Mouse (Mus musculus): Measurements from ENCODE around the gene Hc.

Gene Hc

DNA sequence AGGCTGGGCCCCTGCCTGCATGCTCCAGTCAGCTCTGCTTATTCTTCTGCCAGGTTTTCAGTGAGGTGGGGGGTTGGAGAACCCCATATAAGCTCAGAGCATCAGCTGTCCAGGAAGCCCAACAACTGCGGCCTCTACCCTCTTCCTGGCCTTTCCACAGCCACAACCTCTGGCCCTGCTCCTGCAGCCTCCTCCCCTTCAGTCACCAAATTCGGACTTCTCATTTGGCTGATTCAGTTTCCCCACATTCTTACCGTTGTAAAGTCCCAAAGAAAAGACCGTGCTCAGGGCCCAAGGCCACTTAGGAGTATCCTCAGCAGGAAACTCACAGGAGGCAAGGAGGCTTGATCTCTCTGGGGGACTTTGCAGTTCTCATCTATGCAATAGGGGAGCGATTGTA, 104.3 kb downstream of the Hc start:
- no peak for DNase-seq (ENCODE audit: low read depth, low spot score)

DNA sequence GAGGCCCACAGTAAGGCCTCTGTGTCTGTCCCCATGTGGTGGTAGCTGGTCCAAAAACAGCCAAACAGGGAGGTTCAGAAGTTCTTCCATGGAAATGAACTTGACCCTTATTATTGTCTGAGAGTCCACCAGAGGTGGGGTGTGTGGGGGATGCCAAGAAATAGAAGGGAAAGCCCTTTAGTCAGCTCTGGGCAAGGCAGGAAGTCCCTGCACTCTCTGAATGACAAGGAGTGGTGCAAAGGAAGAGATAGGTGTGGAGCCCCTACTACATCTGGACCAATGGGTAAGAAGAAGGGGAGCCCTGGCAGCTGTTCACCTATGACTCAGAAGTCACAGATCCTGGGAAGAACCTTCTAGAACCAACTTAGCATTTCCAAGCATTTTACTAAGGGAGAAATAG, 106.9 kb downstream of the Hc start:
- no peak for DNase-seq (ENCODE audit: low read depth, low spot score)

DNA sequence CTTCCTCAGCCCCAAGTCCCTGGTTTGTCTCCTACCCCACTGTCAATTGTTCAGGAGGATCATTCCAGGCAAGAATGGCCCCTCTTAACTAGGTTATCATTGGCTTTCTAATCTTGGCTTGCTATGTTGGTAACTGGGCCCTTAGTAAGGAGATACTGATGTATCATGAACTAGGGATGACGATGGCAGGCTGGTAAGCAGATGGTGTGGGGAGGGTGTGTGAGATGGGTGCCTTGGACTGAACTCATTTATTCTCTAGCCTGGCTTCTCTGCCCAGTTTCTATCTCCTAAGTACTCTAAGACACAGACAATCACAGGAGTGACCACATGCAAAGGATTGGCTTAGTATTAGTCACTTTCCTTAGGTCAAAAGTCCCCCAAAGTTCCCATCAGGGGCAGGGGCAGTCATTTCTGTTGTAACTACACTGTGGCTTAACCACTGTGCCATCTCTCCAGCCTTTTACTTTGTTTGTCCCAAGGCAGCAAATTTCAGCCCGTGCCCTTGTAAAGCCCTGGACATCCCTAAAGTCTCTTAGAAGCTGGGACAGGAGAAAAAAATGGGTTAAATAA, 107.6 kb downstream of the Hc start:
- DNase-seq (ENCODE audit: low read depth, low spot score) = no peak

DNA sequence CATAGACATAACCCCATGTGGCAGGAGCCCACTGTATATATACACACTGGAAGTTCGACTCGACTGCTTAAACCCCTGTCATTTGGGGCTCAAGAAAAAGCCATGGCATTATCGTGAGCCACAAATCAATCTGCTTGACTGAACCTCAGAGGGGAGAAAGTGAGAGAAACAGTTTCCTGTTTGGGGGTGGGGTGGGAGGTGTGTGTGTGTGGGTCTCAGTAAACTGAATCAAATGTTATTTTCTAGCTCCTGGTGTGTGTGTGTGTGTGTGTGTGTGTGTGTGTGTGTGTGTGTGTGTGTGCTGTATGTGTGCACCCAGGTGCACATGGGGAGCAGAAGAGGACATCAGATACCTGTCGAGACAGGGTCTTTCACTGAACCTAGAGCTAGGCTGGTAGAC, 108.2 kb downstream of the Hc start:
- no peak for DNase-seq (ENCODE audit: low read depth, low spot score)

DNA sequence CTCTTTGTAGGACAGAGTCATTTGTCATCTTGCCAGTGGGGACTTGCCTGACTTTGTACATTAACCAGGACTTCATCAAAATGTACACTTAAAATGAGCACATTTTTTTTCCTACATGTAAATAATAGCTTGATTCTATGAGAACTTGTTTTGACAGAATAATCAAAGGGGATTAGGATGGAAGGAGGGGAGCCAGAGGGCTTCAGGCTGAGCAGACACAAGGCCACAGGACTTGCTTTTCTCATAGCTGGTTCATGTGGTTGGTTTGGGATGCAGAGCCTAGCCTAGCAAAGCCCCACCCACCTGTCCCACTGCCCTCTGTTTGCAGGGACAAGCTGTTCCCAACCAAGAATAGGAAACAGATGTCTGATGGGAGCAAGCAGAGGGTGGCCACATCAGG, 109.8 kb downstream of the Hc start:
- no peak for DNase-seq (ENCODE audit: low read depth, low spot score)

DNA sequence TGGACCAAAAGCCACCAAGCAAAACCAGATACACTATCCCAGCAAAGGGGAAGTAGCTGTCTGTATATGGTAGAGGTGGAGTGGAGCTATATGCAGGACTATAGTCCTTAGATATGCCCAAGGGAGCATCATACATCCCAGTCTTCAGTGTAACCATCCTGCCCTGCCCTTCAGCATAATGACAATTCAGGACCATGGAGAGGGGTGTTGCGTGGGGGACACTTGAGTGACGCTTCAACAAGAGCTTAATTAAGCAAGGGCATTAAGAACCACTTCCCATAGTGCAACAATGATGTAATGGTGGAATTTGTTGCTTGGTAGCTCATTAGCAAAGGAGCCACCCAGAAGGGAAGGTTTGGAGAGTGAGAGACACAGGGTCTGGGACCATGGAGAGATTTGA, 112.6 kb downstream of the Hc start:
- no peak for DNase-seq (ENCODE audit: low read depth, low spot score)

DNA sequence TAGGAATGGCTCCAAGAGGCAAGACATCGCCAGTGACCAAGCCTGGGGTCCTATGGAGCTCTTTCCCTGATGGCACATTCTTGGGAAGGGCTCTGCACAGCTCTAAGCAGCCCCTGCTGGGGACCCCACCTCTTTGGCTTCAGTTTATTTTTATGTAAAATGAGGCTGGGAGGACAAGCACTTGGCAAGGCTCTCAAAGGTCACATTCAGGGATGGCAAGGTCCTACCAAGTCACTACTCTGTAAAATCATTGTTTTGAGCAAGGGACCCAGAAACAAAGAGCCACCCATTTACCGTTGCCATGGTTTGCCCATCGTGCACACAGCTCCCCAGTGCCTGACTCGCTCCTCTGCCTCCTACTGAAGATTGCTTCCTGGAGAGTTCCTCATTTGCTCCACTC, 115.2 kb downstream of the Hc start:
- no peak for DNase-seq (ENCODE audit: low read depth, low spot score)

DNA sequence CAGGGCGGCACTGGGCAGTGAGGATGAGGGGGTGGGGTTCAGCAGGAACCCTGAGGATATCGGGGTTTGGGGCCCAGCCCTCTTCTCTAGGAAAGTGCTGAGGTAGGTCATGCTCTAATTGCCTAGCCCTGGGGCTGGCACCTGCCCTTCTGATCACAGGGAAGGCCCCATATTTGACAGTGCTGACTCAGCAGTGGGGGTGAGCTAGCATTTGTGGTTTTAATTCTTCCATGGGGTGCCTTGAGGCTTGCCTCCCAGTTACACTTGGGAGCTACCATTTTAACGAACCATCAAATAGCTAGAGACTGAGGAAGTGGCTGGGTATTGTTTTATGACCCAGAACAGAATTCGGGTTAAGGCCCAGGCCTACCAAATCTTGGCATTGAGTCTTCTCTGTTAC, 115.7 kb downstream of the Hc start:
- no peak for DNase-seq (ENCODE audit: low read depth, low spot score)

DNA sequence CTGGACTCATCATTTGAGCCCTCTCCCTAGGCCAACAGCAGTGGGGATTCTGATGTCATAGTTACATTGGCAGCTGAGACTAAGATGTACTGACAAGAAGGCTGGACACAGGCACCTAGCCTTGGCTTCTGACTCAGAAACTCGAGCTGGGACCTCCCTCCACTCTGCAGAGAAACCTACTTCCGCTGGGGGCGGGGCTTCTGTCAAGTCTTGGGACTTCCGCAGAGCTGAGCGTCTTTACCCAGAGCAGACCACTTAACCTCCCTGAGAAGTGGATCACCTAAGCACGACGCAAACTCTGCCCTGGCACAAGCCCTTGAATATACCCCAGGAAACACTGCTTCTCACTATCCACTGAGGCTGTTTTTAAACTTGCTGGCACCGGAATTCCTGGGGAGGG, 116.5 kb downstream of the Hc start:
- no peak for DNase-seq (ENCODE audit: low read depth, low spot score)

DNA sequence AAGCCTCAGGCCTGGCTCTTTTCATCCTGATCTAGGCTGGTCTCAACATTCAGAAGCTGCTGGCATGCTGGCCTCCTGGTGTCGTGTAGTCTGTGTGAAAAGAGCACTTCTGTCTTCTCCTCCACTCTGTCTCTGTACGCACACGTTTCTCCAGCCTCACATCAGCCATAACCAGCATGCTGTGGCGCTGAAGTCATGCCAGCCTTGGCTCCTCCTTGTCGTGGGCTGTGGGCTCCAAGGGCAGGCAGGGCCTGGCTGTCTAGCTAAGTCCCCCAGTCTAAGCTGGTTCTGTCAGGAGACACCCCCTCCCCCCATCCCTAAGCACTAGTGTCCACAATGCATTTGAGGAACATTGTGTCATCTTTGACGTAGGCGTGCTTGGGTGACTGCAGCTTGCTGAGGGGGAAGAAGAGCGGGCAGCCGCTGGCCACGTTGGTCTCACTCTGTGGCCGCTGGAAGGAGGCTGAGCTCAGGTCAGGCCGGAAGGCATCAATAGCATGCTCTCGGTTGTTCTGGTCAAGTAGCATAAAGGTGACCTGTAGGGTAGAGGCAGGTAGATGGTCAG, 117.6 kb downstream of the Hc start:
- no peak for DNase-seq (ENCODE audit: low read depth, low spot score)

DNA sequence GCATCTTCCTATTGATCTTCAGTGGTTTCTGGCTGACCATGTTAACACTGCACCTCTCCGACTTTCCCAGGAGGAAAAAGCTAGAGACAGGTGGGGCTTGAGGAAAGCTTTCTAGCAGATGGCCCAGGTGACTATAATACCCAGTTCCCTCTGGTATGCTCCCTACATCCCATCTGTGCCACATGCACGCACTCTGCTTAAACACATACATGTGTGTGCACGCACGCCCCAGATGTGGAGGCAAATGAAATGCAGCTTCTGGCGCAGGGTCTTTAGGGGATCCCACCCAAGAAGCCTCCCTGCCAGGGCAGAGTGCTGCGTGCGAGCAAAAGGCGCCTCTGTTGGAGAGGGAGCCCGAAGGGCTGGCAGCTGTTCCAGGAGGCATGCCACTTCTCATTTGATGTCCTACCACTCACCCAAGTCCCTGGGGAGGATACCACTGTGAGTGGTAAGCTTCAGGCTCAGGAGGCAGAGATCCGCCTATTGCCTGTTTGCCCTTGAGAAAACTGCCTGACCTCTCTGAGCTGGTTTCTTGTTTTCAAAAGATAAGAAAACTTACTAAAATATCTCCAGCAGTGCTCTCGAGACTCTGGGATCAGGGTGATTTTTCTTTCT, 120.1 kb downstream of the Hc start:
- no peak for DNase-seq (ENCODE audit: low read depth, low spot score)

DNA sequence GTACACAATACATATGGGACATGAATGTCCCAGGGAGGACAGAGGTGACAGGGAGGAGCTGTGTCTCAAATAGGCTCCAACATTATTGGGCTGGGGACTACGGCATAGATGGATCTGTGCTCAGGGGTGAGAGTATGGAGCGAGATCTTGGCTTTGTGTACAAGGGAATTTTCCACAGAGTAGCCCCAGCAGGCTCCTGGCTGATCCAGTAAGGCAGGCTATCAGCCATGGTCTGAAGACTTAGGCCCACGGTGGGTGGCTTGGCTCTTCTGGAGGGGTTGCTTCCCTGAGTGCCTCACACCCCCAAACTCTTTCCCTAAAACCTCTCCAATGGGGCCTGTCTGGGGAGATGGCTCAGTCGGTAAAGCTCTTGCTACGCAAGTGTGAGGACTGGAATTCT, 121.0 kb downstream of the Hc start:
- no peak for DNase-seq (ENCODE audit: low read depth, low spot score)

DNA sequence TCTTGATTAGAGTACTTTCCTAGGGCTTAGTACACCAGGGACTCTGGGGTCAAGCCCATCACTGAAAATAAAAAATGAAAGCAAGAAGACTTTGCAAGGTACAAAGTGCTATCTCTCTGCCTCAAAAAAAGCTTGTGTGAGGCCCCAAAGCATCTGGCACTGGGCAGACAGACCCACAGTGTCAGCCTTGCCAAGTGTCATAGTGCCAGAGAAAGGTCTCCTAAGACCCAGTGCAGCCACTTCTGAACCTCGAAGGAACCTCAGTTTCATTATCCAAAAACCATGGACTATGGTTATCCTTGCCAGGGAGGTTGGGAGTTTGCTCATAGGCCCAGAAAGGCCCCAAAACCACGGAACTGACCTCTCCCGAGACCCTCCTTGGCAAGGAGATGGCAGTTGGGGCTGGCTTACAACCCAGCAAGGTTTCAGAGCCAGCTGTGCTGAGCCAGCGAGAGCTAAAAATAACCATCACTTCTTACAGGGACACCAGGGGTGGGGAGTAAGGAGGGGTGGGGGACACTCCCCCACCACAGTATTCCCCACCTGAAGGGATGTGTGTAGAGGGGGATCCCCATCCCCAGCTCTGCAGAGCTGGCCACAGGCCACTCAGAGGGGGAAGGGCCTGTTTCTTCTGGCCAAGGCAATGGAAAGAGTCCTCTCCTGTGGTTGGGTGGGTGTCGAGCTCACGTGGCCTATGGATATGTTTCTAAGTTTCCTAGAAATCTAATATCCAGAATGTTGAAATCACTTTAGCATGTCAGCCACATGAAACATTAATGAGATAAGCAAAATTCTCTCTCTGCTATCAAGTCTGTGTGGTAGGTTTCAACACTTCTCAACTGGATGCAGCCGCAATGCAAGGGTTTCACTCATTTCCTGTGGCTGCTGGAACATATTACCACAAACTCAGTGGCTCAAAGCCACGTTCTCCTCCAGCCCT, 122.7 kb downstream of the Hc start:
- no peak for DNase-seq (ENCODE audit: low read depth, low spot score)

DNA sequence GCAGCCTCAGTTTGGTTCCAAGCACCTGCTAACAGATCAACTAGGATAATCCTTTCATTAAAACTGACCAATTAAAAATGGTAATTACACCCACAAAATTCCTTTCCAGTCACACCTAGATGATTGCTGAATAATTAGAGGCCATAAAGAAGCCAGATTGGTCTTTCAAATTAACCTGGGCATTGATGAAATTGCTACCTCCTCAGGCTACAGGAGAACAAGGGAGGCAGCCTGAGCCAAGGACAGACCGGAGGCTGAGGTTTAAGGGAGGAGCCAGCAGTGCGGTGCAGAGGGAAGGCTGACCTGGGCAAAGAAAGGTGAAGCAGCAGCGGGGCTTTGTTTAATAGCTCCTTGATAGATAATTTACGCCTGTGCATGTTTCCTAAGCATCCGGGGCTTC, 123.8 kb downstream of the Hc start:
- no peak for DNase-seq (ENCODE audit: low read depth, low spot score)
